ENCODE assay signal across 8 mouse cellular contexts in genomic region chr6:120493374-120494181, GRCm38 (mm10). TPM values are rescaled to one million over a fixed set of nuclear protein-coding genes. Genes with fewer than 3 reads are reported as not detected.
DNase-seq lines count a peak whose midpoint lies in the region; ATAC-seq and TF ChIP-seq lines count a peak whose summit lies in the region.

Gene Tmem121b (minus strand): TSS chr6:120493807.

- H3K4me2 ChIP-seq in heart, embryonic 15.5 days = peak within 1 kb of the TSS; percentile 99
- peak within 1 kb of the TSS; percentile 99 for H3K4me2 ChIP-seq in lung, embryonic 14.5 days

- H3K9me3 ChIP-seq in heart, embryonic 15.5 days (replicated peaks) = no peaks in the 10 kb centered on the region
- no peaks in the 10 kb centered on the region for H3K9me3 ChIP-seq in lung, embryonic 14.5 days (ENCODE audit: low read depth, low read length)

- peak; percentile 34; the same call in 1 of the 2 replicates for ATAC-seq in heart, embryonic 15.5 days (replicated peaks; ENCODE audit: insufficient number of reproducible peaks, insufficient read depth, low FRiP score, low read depth)
- peak; percentile 77 for ATAC-seq in lung, embryonic 14.5 days (ENCODE audit: insufficient read depth)

- no peaks in the 10 kb centered on the region for H3K79me3 ChIP-seq in C2C12 (ENCODE audit: low read depth)

- TF ChIP-seq CTCF in C2C12 (IDR thresholded peaks at IDR 0.05; ENCODE audit: control insufficient read depth, insufficient read depth, insufficient read length) = no peak
- TF ChIP-seq CTCF in lung, embryonic 14.5 days (IDR thresholded peaks at IDR 0.05; ENCODE audit: low read depth) = no peak

- no peaks in the 10 kb centered on the region for H3K79me2 ChIP-seq in C2C12 (ENCODE audit: control insufficient read depth, insufficient read depth)

- H3K27me3 ChIP-seq in C2C12 (ENCODE audit: control insufficient read depth, insufficient read depth, insufficient read length) = peaks cover 22% of the 10 kb centered on the region
- peaks cover 53% of the 10 kb centered on the region for H3K27me3 ChIP-seq in heart, embryonic 15.5 days
- peaks cover 26% of the 10 kb centered on the region for H3K27me3 ChIP-seq in lung, embryonic 14.5 days (ENCODE audit: insufficient read depth, low read length)

- WGBS in heart, embryonic 15.5 days = under 1% methylated on average over 54 of the region's 84 CpGs
- under 1% methylated on average over 74 of the region's 84 CpGs for WGBS in lung, embryonic 14.5 days

- H3K36me3 ChIP-seq in C2C12 (ENCODE audit: control insufficient read depth, insufficient read depth) = no peaks in the 10 kb centered on the region
- H3K36me3 ChIP-seq in heart, embryonic 15.5 days = no peaks in the 10 kb centered on the region
- H3K36me3 ChIP-seq in lung, embryonic 14.5 days (ENCODE audit: insufficient read depth) = no peaks in the 10 kb centered on the region

- H3ac ChIP-seq in C2C12 (ENCODE audit: control insufficient read depth, insufficient read length, low read depth) = peak within 1 kb of the TSS; percentile 44

- H3K4me1 ChIP-seq in heart, embryonic 15.5 days (replicated peaks) = peaks cover 30% of the 10 kb centered on the region
- 0 out of 2 replicates have a peak, but pooled peaks cover 9% of the 10 kb centered on the region for H3K4me1 ChIP-seq in lung, embryonic 14.5 days (ENCODE audit: insufficient read depth)

- DNase-seq in T-cell, adult 2 months (ENCODE audit: low spot score) = peak; percentile 47
- peak; percentile 90 for DNase-seq in embryo, embryonic 11 days
- peak; percentile 92 for DNase-seq in layer of hippocampus, adult 9-11 months
- peak; percentile 82 for DNase-seq in lung, embryonic 14.5 days
- DNase-seq in ovary, postnatal 10 days (ENCODE audit: low spot score) = peak; percentile 35
- DNase-seq in urinary bladder, adult 2 months (ENCODE audit: low spot score) = no peak

- peak within 1 kb of the TSS; percentile 57 for H3K9ac ChIP-seq in heart, embryonic 15.5 days
- peak within 1 kb of the TSS; percentile 49 for H3K9ac ChIP-seq in lung, embryonic 14.5 days

- peak within 1 kb of the TSS; percentile 11 for H3K4me3 ChIP-seq in C2C12 (ENCODE audit: insufficient read depth, poor library complexity, severe bottlenecking)
- peak within 1 kb of the TSS; percentile 67 for H3K4me3 ChIP-seq in heart, embryonic 15.5 days
- H3K4me3 ChIP-seq in lung, embryonic 14.5 days (ENCODE audit: low read depth, low read length) = peak within 1 kb of the TSS; percentile 59

- no peak within 1 kb of the TSS for H3K27ac ChIP-seq in heart, embryonic 15.5 days
- H3K27ac ChIP-seq in lung, embryonic 14.5 days (ENCODE audit: low read depth) = no peak within 1 kb of the TSS

TF ChIP-seq in C2C12, 6 proteins besides CTCF, POLR2A, EP300 and RAD21:
- TF ChIP-seq MAX (IDR thresholded peaks at IDR 0.05) (no peak), FOSL1 (IDR thresholded peaks at IDR 0.05; ENCODE audit: insufficient read depth, low read length, poor library complexity, severe bottlenecking) (no peak), CEBPB (IDR thresholded peaks at IDR 0.05; ENCODE audit: low read depth) (no peak), USF1 (IDR thresholded peaks at IDR 0.05; ENCODE audit: low read depth) (no peak), MYOG (IDR thresholded peaks at IDR 0.05; ENCODE audit: control insufficient read depth, extremely low read depth, insufficient read length) (no peak), MYOD1 (IDR thresholded peaks at IDR 0.05; ENCODE audit: control insufficient read depth, insufficient read length, low read depth) (no peak)

RNA-seq across cellular contexts. Expression of gene Tmem121b, which starts in this region (rescaled TPM):
- 0.02 TPM for polyA plus RNA-seq in C2C12 (2012; fragmentation: generic; extraction: Trizol)
- 0.15 TPM in 1 of 2 replicates, not detected in the other for polyA plus RNA-seq in heart, embryonic 15.5 days (2015; fragmentation: Nextera tagmentation; extraction: Ambion mirVana)
- polyA plus RNA-seq in lung, embryonic 14.5 days (2014; fragmentation: Nextera tagmentation; extraction: Ambion mirVana) = 0.14 and 0.17 TPM in 2 replicates
- polyA plus RNA-seq in urinary bladder, adult 2 months (2012; rRNA removed) = 0.01 TPM in 2 replicates

Comparison
In these comparisons a context has a peak if more than half of its experiments do, and no peak if none do; other contexts are left out.
1. Peak in ATAC-seq, H3K4me3 ChIP-seq, H3K9ac ChIP-seq and H3K4me2 ChIP-seq in heart, embryonic 15.5 days; RNA of the gene not detected or under 1 TPM.
2. Peak in DNase-seq, ATAC-seq, H3K4me3 ChIP-seq, H3K9ac ChIP-seq and H3K4me2 ChIP-seq in lung, embryonic 14.5 days; RNA of the gene not detected or under 1 TPM.
3. H3K4me3 ChIP-seq: peak in every context shown above with its lines; median percentile 67 in heart, embryonic 15.5 days; 59 in lung, embryonic 14.5 days; 11 in C2C12.